Mouse (Mus musculus) R1 (cell line): Measurements from ENCODE around the gene Recql.

Experiments
- DNase-seq: peaks from one replicate; pipeline ENCODE4 v3.0.0-alpha.2; 2018; ENCODE audit warnings: low read depth, low spot score

The Recql gene

DNA sequence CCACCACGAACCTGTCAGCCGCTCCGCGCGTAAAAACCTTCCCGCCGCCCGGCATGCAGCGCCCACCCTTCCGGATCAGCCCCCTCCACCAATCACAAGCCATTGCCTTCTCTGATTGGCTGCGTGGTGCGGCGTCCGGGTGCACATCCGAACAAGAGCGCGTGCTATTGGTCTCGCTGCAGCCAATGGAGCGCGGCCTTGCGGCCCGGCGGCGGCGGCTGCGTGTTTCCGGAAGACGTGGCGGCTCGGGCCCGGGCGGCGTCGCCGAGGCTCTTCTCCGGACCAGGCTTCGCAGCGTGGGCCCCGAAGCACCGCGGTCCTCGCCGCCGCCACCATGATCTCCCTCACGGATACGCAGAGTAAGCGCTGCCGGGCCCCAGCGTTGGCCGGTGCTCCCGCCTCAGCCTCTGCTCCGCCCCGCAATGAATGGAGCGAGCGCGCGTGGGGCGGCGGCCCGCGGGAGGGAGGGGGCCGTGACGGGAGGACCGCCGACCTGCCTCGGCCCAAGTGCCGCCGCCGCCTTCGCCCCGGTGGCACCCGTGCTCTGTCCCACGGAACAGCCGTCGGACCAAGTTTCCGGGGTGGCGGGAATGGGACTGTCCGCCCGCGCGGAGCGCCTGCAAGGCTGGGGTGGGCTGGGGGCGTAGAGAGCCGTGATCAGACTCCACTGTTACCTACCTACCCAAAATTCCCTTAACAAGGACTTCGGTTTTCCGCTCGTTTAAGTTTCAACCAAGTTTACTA, at the start of gene Recql, which contains the start of gene Golt1b:
Recql (minus strand) TSS at position 77 of the 744 bp plus-strand sequence.
Golt1b (plus strand) TSS at position 211 of the 744 bp plus-strand sequence.
- peak; percentile 96 for DNase-seq

- peak; percentile 46 for DNase-seq
Observed at GRCm38 (mm10) chr6:142429072-142429471, 42.2 kb upstream of the Recql start.

DNA sequence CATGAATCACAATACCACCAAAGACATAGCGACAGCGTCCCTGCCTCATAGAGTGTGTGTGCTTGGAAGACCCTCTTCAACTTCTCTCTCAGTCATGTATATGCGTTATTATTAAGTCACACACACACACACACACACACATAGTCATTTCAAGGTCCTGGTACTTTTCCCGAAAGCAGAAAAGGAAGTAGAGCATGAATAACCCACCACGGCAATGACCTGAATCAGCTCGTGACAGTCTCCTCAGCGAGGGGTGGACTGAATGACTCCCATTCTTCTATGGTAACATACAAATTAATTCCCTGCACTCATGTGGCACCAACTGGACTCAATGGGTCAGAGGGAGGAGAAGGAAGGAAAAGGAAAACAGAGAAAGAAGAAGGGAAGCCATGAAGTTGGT, 38.1 kb upstream of the Recql start:
- DNase-seq: no peak

DNA sequence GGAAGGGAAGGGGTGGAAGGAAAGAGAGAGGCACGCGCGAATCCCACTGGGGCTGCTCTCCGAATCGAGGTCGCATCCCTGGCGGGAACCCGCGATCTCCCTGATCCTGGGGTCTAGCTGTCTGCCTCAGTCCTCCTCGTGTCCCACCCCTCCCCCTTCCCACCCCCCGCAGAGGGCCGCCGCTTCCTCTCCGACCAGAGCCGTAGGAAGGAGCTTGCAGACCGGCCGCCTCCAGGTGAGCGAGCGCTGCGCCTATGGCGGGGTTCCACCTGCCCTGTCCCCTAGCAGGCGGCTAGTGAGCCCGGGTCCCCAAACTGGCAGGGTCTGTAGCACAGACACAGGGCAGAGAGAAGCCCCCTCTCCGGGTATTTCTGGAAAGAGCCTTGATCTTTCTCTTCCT, 27.7 kb upstream of the Recql start:
- peak; percentile 26 for DNase-seq

- DNase-seq: no peak
Observed at GRCm38 (mm10) chr6:142413845-142414244, 27.0 kb upstream of the Recql start.

DNA sequence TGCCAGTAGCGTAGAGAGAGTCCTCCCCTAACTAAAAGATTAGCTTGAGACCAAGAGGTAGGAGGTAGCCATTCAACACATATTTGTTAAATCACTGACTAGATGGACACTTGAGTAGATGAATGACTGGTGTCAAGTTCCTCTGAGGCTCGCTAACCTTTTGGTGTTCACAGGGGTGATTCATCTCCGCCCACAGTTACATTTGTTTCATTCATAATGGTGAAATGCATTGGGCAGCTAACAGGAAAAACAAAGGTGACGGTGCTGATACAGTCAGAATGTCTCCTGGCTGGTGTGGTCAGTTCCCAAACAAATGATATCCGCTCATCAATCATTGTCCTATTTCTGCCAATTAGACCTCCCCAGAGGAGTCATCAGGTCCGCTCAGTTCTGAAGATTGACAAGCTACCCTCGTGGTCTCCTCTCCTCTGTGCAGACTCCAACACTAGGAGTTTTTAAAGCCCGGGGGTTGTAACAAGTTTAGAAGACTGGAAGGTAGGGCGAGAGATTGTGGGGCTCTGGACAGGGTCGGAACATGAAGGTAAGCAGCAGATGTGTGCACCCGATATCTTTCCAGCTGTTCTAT, 26.1 kb upstream of the Recql start, which contains the start of gene Spx:
Spx (plus strand) TSS at position 536 of the 586 bp plus-strand sequence.
- DNase-seq: no peak

DNA sequence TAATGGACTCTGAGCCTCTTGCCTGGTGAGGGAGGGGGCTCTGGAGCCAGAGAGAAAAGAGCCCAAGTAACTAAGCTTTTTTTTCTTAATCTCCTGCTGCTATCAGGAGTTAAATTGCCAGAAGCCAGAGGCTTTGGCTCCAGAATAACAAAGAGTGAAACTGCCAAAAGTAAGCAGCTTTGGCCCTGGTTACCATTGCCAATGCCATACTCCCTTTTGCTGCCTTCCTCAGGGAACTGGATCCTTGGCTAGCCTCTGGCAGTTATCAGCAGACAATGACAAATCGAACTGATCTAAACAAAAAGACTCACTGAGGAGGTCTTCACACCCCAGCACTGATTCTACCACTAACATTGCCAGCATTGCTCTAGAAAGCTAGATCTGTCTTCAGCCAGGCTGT, 24.3 kb upstream of the Recql start:
- no peak for DNase-seq

DNA sequence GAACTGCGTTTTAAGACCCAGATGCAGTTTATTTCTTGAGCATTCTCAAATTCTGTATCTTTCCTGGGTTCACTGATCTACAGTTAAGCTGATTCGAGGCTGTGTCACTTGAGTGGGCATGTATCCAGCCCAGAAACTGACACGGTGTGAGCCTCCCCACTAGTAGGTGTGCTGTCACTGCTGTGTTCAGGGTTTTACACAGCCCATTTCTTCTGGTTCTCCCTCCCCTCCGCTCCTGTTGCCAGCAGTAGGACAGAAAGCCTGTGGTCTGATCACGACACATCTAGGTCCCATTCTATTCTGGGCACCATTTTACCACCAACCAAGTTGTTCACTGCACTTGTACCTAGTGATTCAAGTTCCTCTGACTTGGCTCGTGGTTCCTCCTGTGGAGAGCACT, 8.9 kb upstream of the Recql start:
- no peak for DNase-seq

- no peak for DNase-seq
Observed at GRCm38 (mm10) chr6:142394669-142395068, 7.8 kb upstream of the Recql start.

DNA sequence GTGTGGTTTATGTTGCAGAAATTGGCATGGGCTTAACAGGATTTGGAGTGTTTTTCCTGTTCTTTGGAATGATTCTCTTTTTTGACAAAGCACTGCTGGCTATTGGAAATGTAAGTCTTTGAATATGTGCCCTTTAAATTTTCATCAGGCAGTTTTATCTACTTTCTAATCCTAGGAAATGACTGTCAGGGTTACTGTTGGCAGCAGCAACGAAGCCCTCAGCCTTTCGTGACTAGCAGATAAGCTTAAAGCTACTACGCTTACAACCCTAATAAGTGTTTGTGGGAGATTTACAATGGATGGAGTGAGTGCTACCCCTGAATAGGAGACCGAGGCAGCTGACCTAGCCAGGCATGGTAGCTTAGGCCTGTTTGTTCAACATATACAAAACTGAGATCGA, 5.4 kb upstream of the Recql start:
- no peak for DNase-seq

DNA sequence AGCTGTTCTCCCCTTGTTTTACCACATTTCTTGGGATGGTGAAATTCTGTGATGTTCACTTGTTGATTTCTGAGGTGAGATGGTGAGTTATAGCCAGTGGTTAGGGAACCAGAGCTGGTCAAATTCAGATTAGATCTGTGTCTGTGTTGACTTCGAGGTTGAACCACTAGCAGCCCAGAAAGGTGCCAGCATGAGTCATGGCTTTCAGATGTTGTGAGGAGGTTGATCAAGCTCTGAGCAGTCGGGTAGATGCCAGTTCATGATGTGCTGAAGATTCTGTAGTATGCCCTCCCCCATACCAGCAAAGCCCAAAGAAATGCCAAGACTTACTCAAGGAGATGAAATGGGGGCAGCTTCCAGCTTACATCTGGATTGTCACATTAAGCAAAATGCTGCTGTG, 2.2 kb upstream of the Recql start:
- DNase-seq: no peak

DNA sequence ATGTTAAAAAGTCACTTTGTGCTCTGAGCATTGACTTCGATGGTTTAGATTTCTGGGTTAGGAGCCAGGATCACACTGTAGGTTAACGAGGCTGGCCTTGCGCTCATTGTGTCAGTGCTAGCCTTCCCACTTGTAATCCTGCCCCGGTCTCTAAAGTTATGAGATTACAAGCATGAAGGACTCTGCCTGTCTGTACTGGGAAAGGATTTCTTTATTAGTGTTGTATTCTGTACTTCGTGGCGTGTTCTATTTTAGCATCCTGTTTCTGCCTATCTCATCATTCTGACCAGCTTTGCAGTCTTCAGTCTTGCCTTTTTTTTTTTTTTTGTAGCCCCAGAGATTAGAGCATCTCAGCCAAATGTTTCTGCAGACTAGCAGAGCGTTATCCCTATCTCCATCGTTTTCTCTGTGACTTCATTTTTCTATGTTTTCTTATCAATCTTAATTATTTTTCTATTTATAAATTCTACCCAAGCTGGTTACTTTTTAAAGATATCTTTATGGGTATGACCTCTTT, 926 bp upstream of the Recql start:
- no peak for DNase-seq

GRCm38 (mm10) chr6:142386285-142387010, 439 bp downstream of the Recql start:
- no peak for DNase-seq

DNA sequence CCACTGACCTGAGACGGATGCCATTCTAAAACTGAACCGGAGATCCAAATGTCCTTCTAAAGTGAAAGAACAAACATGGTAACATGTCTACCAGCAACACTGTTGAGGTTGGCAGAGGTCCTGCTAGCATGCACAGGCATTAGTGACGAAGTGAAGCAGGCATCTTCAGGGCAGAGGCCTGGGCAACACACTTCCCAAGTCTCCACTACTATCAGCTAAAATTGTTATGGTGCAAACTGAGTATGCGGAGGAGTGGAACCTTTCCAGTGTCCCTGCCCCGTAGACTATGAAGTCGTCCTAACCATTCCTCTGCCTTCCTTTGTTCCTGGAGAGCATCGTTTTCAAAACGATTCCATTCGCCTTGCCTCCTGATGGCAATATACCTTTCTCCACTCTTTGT, 2.4 kb downstream of the Recql start:
- no peak for DNase-seq

DNA sequence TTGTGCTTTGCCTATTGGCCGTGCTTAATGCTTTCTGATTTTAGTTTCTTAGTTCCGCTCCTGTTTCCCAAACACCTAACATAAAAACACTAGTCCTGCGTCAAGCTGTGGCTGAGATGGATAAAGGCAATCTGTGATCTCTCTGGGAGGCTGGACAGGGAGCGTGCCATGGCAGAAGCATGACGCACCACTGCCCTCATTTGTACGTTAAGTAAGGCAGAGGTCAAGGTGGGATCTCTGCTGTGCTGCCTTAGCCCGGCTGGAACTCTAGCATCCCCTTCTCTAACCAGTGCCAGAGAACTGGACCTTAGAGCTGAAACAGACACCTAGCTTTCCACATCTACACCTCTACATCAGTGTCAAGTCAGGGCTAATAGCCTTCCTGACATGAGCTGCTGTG, 5.3 kb downstream of the Recql start:
- no peak for DNase-seq

DNA sequence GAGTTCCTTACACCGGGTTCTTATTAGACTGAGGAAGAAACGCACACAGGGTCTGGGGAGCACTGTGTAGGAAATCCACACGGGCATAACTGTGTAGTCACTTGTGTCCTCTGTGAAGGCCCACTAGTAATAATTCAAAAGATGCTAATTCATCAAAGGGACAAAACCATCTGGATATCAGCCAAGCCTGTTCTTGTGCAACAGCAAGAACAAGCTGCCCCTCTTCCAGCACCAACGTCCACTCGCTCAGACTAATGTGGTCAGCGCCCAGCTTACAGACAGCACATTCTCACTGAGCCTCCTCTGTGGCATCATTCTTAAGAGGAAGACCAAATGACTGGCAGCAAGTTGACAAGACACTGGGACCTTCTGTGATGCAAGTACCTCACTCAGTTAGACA, 6.9 kb downstream of the Recql start:
- no peak for DNase-seq

DNA sequence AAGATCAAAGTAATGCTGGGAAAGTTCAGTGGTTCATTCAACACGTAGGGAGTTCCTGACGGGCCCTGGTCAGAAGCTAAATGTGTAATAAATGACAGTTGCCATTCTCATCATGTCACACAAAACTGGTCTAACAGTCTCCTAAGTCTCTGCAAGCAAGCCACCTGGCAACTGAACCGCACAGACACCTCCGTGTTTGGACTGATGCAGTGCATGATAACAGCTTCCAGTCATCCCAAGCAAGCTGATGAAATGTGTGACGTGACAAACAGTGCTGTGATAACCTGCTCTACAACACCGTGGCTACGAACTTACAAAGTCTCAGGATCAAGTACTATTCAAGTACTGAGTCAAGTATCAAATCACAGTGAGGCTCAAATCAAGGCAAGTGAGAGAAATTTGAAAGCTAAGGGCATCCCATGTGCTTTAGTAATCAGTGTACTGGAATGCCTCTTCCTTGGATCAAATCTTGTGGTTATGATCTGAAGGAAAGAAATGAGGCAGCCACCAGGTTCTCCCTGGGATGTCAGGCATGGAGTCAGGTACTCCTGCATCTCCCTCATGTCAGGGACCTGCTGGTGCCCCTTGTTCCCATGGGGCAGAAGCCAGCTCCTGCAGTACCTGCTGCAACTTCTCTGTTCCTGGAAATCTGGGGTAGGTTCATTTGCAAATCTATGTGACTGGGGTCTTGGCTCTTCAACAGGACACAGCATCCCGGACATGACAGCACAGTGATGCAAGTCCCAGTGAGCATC, 8.1 kb downstream of the Recql start:
- no peak for DNase-seq

DNA sequence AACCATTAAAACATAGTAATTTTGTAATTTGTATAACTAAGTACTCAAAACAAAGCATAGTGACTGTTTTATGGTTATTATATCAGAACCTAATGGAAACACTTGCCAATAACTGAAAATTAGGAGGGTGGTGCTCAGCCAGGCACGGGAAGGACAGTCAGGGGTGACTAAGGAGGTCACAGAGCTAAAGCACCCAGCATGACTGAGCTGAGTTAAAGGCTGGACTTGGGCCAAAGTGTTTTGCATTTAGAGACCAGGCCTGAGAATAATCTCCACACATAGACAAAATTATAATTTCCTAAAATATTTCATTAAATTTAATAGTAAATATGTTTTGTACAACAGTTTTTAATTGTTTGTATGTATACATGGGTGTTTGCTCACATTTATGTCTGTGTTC, 9.8 kb downstream of the Recql start:
- no peak for DNase-seq

- DNase-seq: no peak
Observed at GRCm38 (mm10) chr6:142369568-142369967, 17.3 kb downstream of the Recql start.

GRCm38 (mm10) chr6:142367565-142367964, 19.3 kb downstream of the Recql start:
- DNase-seq: no peak

- DNase-seq: no peak
Observed at GRCm38 (mm10) chr6:142366473-142367018, 20.3 kb downstream of the Recql start.
